Mouse (Mus musculus): ENCODE measurements around the gene Slc39a11.

DNA sequence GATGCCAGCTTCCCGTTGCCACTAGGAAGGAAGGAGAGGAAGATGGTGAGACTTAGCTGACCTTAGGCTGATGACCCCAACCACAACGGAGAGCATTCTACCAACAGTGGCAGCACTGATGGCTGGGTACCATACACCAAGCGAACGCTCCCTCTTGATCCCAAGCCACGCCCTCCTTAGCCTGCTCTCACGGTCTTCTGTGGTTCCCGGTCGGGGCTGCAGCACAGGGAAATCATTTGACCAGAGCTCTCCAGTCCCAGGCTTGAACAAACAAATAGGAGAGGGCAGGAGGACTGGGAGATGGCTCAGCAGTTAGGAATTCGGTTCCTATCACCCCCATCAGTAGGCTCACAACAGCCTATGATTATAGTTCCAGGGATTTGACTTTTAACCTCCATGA, 403.4 kb downstream of the Slc39a11 start:
- TF ChIP-seq CTCF (IDR thresholded peaks at IDR 0.05; ENCODE audit: control insufficient read depth, insufficient read depth, low read length) (no peak), POLR2A (IDR thresholded peaks at IDR 0.05; ENCODE audit: borderline replicate concordance, control insufficient read depth, low read depth, low read length) (no peak)
